Mouse (Mus musculus) embryo, embryonic 11 days (tissue): ENCODE results near the gene AI481877.
A peak's percentile ranks its signal among the peaks of the same experiment; 100 is the strongest.

Source experiments
- DNase-seq: peaks from one replicate; pipeline ENCODE4 v3.0.0-alpha.2; 2015

Gene AI481877

GRCm38 (mm10) chr4:59123557-59123956, 15.2 kb downstream of the AI481877 start:
- no peak for DNase-seq

- no peak for DNase-seq
Measured at GRCm38 (mm10) chr4:59117644-59118495, 20.9 kb downstream of the AI481877 start.

- no peak for DNase-seq
Measured at GRCm38 (mm10) chr4:59108721-59109120, 30.1 kb downstream of the AI481877 start.

- no peak for DNase-seq
Measured at GRCm38 (mm10) chr4:59107886-59108285, 30.9 kb downstream of the AI481877 start.

- no peak for DNase-seq
Measured at GRCm38 (mm10) chr4:59106661-59107060, 32.1 kb downstream of the AI481877 start.

GRCm38 (mm10) chr4:59104166-59104565, 34.6 kb downstream of the AI481877 start:
- no peak for DNase-seq

- DNase-seq: peak; percentile 87
Measured at GRCm38 (mm10) chr4:59096393-59096792, 42.4 kb downstream of the AI481877 start.

GRCm38 (mm10) chr4:59089391-59089790, 49.4 kb downstream of the AI481877 start:
- DNase-seq: no peak

- DNase-seq: no peak
Measured at GRCm38 (mm10) chr4:59083430-59083829, 55.4 kb downstream of the AI481877 start.

- DNase-seq: no peak
Measured at GRCm38 (mm10) chr4:59069276-59069675, 69.5 kb downstream of the AI481877 start.

GRCm38 (mm10) chr4:59062526-59062925, 76.3 kb downstream of the AI481877 start:
- DNase-seq: no peak

- DNase-seq: no peak
Measured at GRCm38 (mm10) chr4:59057929-59058328, 80.9 kb downstream of the AI481877 start.

- no peak for DNase-seq
Measured at GRCm38 (mm10) chr4:59051081-59051480, 87.7 kb downstream of the AI481877 start.

GRCm38 (mm10) chr4:59047222-59047621, 91.6 kb downstream of the AI481877 start:
- DNase-seq: no peak

- no peak for DNase-seq
Measured at GRCm38 (mm10) chr4:59043891-59044290, 94.9 kb downstream of the AI481877 start.

GRCm38 (mm10) chr4:59043074-59043473, 95.7 kb downstream of the AI481877 start:
- no peak for DNase-seq

- no peak for DNase-seq
Measured at GRCm38 (mm10) chr4:59040397-59041287, 98.1 kb downstream of the AI481877 start.

GRCm38 (mm10) chr4:59037525-59037924, 101.3 kb downstream of the AI481877 start:
- no peak for DNase-seq

GRCm38 (mm10) chr4:59036490-59037127, 102.2 kb downstream of the AI481877 start:
- DNase-seq: peak; percentile 84

GRCm38 (mm10) chr4:59035786-59036350, 102.9 kb downstream of the AI481877 start:
- DNase-seq: no peak

GRCm38 (mm10) chr4:59034918-59035785, 103.6 kb downstream of the AI481877 start, which contains the start of gene Gng10:
Gene Gng10, plus strand, starts transcription at chr4:59035088.
- DNase-seq: peak; percentile 75
